Mouse (Mus musculus): ENCODE data around the gene Fam222a. TPM values are rescaled to one million over a fixed set of nuclear protein-coding genes. Genes with fewer than 3 reads are reported as not detected.

Fam222a gene
- polyA plus RNA-seq, 1 experiment from 2014 or later: 4.0 TPM

DNA sequence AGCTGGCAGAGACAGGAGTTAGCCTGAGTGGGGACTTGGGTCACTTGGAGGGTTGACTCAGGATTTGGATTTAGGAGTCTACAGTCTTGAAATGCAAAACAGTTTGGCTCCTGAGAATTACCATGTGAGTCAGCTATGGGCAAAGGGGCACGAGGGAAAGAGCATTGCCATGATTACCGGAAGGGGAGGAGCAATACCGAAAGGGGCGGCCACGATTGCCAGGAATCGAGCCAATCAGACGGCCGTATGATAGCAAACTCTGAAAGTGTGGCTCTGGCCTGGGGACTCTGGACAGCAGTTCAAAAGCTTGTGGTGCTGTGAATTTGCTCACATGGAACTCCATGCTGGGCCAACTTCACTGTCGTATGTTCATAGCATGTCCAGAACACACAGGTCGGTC lies 18.8 kb upstream of the Fam222a start:
- Histone ChIP-seq H3K9me3 (replicated peaks) (peaks cover 4% of the 10 kb centered on the region), H3K27ac (replicated peaks) (no peak overlapping the region), H3K27me3 (ENCODE audit: low read depth, poor library complexity, severe bottlenecking) (no peaks in the 10 kb centered on the region), H3K36me3 (no peaks in the 10 kb centered on the region), H3K4me1 (peaks cover 53% of the 10 kb centered on the region), H3K4me3 (no peak overlapping the region)
- DNase-seq (ENCODE audit: low spot score): no peak
- WGBS: 95% methylated on average over 10 of the region's 10 CpGs

DNA sequence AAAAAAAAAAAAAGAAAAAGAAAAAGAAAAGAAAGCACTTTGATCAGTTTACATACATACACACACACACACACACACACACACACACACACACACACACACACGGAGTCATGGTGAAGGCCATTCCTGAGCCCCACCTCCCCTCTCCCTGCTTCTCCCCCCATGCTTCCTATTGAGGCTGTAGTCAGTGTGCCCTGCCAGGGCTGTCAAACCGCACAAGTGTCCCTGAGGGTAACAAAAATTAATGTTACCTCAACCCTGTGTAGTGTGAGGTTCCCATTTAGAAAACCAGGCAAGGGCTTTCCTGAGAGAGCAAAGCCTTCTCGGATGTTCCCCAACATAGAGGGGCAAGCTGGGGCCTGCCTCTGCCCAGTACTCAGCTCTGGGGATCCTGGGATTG lies 18.0 kb upstream of the Fam222a start:
- WGBS: 83% methylated on average over 3 of the region's 3 CpGs
- H3K27ac ChIP-seq (replicated peaks): peak overlapping the region; percentile 80

DNA sequence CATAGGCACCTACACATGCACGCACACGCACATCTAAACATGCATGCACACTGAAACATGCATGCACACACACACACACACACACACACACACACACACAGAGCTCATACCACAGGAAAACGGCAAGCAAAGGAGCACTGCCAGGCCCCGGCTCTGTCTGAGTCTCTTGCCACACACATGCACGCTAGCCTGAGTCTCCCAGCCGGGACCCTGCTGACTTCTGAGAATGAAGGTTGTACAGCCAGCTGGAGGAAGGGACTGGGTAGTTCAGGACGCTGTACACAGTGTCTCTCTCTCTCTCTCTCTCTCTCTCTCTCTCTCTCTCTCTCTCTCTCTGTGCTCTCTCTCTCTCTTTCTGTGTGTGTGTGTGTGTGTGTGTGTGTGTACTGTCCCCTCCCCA lies 17.4 kb upstream of the Fam222a start:
- Histone ChIP-seq H3K9me3 (replicated peaks) (peaks cover 12% of the 10 kb centered on the region), H3K4me1 (peaks cover 46% of the 10 kb centered on the region), H3K4me3 (no peak overlapping the region), H3K27me3 (ENCODE audit: low read depth, poor library complexity, severe bottlenecking) (no peaks in the 10 kb centered on the region), H3K36me3 (no peaks in the 10 kb centered on the region), H3K27ac (replicated peaks) (peak overlapping the region; percentile 80)
- DNase-seq (ENCODE audit: low spot score): no peak
- 46% methylated on average over 7 of the region's 7 CpGs for WGBS

More for the DNA sequence above, 18.0 kb upstream of the Fam222a start:
- no peaks in the 10 kb centered on the region for H3K36me3 ChIP-seq
- H3K4me1 ChIP-seq: peaks cover 52% of the 10 kb centered on the region
- H3K9me3 ChIP-seq (replicated peaks): peaks cover 6% of the 10 kb centered on the region; the same call in 1 of the 2 replicates
- no peaks in the 10 kb centered on the region for H3K27me3 ChIP-seq (ENCODE audit: low read depth, poor library complexity, severe bottlenecking)
- no peak overlapping the region for H3K4me3 ChIP-seq
- no peak for DNase-seq (ENCODE audit: low spot score)

DNA sequence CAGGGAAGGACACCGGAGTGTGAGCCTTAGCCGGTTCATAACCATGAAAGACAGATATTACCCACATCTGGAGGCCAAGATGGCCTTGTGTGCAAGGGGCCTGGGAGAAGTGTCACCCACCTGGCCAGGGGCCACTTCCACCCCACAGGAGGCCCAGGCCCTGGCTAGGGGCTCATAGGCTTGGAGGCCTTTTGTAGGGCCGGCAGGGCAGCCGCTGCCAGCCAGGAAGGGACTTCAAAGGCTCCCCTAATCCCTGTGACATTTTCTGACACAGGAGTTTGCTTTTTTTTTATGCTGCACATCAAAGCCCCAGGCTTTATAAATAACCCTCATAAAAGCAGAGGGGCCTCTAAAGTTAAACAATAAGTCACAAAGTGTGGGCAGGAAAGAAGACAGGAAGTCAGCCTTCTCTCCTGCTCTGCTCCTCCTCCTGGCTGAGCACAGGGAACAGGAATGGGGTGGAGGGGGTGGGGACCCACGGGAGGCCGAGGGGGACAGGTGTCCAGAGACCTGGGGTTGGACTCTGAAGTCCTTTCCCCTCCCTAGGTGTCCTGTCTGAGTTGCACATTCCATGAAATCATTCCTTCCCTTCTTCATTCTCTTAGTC lies 16.8 kb upstream of the Fam222a start:
- Histone ChIP-seq H3K9me3 (replicated peaks) (peaks cover 14% of the 10 kb centered on the region), H3K27ac (replicated peaks) (peak overlapping the region; percentile 80), H3K27me3 (ENCODE audit: low read depth, poor library complexity, severe bottlenecking) (no peaks in the 10 kb centered on the region), H3K36me3 (no peaks in the 10 kb centered on the region), H3K4me1 (peaks cover 40% of the 10 kb centered on the region), H3K4me3 (no peak overlapping the region)
- 16% methylated on average over 6 of the region's 6 CpGs for WGBS
- no peak for DNase-seq (ENCODE audit: low spot score)

DNA sequence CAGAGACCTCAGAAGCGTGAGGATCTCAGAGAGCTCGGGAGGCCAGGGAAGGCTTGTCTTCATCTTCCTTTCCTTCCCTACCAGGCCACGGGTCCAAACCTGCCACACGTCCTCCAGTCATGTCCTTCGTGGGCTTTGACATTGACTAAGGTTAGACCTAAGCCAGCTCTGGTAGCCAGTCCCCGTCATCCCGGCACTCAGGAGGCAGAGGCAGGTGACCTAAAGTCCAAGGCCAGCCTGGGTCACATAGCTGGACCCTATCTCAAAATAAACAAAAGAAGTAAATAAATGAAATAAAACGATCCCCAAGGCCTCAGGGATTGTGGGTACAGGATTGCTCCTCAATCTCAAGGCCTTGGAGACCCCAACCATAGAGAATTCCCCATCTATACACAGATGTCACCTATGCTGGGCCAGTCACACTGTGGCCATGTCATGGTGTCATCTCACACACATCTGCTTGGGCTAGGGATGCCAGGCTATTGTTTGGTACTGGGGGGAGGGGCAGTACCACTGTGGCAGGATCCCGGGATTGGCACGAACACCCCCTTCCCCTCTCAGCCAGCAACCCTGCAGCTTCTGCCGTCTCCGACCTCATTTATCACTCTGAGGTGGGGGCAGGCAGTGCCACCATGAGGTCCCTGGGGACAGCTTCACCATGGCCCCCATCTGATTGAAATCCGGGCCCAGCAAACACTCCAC lies 15.2 kb upstream of the Fam222a start:
- peaks cover 45% of the 10 kb centered on the region for H3K4me1 ChIP-seq
- H3K27ac ChIP-seq (replicated peaks): peak overlapping the region; percentile 55
- WGBS: 77% methylated on average over 13 of the region's 13 CpGs
- no peak overlapping the region for H3K4me3 ChIP-seq
- DNase-seq (ENCODE audit: low spot score): no peak
- no peaks in the 10 kb centered on the region for H3K27me3 ChIP-seq (ENCODE audit: low read depth, poor library complexity, severe bottlenecking)
- H3K36me3 ChIP-seq: no peaks in the 10 kb centered on the region
- peaks cover 14% of the 10 kb centered on the region for H3K9me3 ChIP-seq (replicated peaks)

DNA sequence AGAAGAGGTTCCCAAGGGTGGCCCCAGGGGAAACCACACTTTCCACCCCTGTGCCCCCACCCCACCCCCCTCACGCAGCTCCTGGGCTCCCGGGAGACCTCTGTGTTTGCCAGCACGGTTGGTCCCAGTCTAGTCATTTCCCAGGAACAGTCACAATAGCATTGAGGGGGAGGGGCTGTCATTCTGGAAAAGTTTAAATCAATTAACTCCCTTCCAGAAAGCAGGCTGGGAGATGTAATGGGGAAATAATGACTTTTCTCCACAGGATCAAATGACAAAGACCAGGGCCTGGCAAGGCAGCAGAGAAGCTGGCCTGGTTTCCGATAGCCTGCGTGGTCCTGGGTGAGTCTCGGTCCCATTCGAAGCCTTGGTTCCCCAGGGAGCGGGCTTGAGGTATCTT lies 14.1 kb upstream of the Fam222a start:
- Histone ChIP-seq H3K27ac (replicated peaks) (no peak overlapping the region), H3K27me3 (ENCODE audit: low read depth, poor library complexity, severe bottlenecking) (no peaks in the 10 kb centered on the region), H3K36me3 (no peaks in the 10 kb centered on the region), H3K9me3 (replicated peaks) (peaks cover 14% of the 10 kb centered on the region), H3K4me3 (no peak overlapping the region), H3K4me1 (peaks cover 56% of the 10 kb centered on the region)
- DNase-seq (ENCODE audit: low spot score): no peak
- WGBS: 68% methylated on average over 8 of the region's 8 CpGs

DNA sequence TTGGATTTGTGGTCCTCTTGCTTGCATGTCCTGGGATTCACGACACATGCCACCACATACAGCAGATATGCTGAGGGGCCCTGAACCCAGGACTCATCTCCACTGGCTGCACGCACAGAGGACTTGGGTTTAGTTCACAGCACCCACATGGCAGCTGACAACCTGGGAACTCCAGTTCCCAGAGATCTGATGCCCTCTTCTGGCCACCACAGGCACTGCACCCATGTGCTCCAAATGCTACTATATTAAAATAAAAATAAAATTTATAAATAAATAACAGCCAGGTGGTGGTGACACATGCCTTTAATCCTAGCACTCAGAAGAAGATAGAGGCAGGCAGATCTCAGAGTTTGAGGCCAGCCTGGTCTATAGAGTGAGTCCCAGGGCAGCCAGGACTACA lies 12.4 kb upstream of the Fam222a start:
- Histone ChIP-seq H3K27ac (replicated peaks) (no peak overlapping the region), H3K36me3 (no peaks in the 10 kb centered on the region), H3K4me1 (peaks cover 59% of the 10 kb centered on the region), H3K27me3 (ENCODE audit: low read depth, poor library complexity, severe bottlenecking) (no peaks in the 10 kb centered on the region), H3K4me3 (no peak overlapping the region), H3K9me3 (replicated peaks) (peaks cover 14% of the 10 kb centered on the region)
- DNase-seq (ENCODE audit: low spot score): no peak
- WGBS: 93% methylated on average over 2 of the region's 2 CpGs

DNA sequence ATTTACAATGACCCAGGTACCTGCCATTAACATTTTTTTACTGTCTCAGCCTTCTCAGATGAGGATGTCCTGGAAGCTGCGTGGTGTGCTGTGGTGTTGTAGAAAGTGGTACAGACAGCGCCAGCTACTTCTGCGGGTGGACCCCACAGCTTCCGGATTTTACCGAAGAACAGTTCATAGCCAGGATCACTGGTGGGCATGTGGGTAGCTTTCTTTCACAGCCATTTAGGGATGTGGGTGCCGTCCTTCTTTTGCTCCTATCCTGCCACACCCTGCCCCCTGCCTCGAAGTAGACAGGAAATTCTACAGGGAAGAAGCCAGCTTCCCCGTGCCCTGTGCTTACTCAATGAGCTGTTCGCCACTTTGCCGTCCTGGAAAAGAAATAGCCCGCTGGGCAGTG lies 11.7 kb upstream of the Fam222a start:
- Histone ChIP-seq H3K27ac (replicated peaks) (no peak overlapping the region), H3K36me3 (no peaks in the 10 kb centered on the region), H3K4me3 (no peak overlapping the region), H3K9me3 (replicated peaks) (peaks cover 14% of the 10 kb centered on the region), H3K4me1 (peaks cover 59% of the 10 kb centered on the region), H3K27me3 (ENCODE audit: low read depth, poor library complexity, severe bottlenecking) (no peaks in the 10 kb centered on the region)
- no peak for DNase-seq (ENCODE audit: low spot score)
- 82% methylated on average over 11 of the region's 11 CpGs for WGBS

DNA sequence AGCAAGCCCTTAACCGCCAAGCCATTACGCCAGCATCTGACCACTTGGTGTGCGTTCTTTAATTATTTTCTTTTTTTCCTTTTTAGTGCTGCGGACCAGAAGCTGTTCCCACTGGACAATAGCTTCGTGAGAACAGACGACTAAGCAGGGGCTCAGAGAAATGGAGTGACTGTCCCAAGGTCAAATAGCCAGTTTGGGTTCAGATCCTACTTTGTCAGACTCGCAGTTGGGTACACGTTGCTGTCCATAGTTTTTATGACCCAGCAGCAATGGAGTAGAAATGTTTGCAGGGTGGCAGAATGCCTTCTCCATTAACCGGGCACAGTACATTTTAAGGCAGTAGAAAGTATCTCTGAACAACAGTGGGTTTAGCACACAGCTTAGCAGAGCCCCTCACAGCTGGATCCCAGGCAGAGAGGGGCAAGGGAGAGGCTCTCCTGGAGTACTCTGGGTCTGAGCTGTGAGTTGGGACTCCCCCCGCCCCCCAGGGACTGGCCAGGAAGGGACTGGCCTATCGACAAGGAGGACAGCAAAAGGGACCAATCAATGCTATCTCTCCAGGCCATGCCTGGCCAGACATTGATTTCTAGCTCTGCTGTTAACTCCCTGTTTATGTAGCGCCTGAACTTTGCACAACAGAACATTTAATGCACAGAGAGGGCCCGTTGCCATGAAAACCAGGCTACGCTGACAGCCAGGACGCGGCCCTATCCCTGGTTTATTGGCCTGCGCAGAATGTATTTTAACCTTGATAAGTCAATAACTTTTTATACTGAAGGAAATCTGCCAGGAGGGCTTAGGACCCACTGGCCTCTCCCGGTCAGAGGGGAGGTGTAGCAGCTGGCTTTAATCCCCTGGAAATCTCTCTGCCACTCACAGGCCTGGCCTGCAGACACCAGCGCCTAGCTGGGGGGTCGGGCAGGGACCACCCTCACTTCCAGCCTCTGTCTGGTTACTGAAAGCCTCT lies 9.8 kb upstream of the Fam222a start:
- Histone ChIP-seq H3K36me3 (no peaks in the 10 kb centered on the region), H3K4me1 (peaks cover 44% of the 10 kb centered on the region), H3K4me3 (no peak overlapping the region), H3K27ac (replicated peaks) (peak overlapping the region; percentile 78), H3K9me3 (replicated peaks) (peaks cover 15% of the 10 kb centered on the region), H3K27me3 (ENCODE audit: low read depth, poor library complexity, severe bottlenecking) (no peaks in the 10 kb centered on the region)
- WGBS: 50% methylated on average over 20 of the region's 20 CpGs
- peak; percentile 59 for DNase-seq (ENCODE audit: low spot score)

DNA sequence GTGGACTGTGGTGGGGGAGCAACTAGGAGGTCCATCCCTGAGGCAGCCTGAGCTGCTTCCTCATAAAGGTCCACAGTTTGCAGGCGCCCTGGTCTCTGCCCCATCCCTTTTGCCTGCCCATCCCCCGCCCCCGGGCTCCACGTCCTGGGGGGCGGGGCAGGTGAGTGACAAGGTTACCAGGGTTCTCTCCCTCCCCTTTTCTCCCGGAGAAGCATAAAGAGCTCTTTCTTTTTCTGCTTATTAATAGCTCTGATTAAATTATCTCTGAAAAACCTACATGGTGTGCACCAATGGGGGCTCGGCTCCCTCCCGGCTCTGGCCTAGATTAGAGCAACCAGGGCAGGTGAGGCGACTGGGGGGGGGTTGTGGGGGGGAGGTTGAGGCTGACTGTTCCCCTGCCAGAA lies 7.3 kb upstream of the Fam222a start:
- H3K27me3 ChIP-seq (ENCODE audit: low read depth, poor library complexity, severe bottlenecking): peaks cover 17% of the 10 kb centered on the region
- H3K27ac ChIP-seq (replicated peaks): peak overlapping the region; percentile 57; the same call in 1 of the 2 replicates
- no peak for DNase-seq (ENCODE audit: low spot score)
- 48% methylated on average over 9 of the region's 9 CpGs for WGBS
- no peak overlapping the region for H3K4me3 ChIP-seq
- peaks cover 43% of the 10 kb centered on the region for H3K4me1 ChIP-seq
- H3K36me3 ChIP-seq: no peaks in the 10 kb centered on the region
- peaks cover 13% of the 10 kb centered on the region for H3K9me3 ChIP-seq (replicated peaks)

DNA sequence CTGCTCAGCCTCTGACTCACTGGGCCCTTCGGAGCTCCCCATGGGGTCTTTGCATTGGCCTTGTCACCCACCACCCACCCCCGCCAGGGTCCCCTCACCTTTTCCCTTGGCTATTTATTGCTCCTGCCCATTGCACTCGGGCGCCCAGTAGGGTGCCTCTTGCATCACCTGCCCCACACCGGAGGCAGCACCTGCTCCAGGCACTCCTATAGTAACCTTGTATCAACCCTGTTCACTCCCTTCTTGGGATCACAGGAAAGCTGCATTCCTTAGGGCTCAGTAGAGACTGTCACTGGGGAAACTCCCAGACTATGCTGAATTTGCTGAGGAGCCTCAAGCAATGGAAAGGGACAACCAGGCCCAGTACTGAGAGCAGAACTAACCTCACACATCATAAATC lies 6.9 kb upstream of the Fam222a start:
- peaks cover 13% of the 10 kb centered on the region for H3K9me3 ChIP-seq (replicated peaks)
- no peaks in the 10 kb centered on the region for H3K36me3 ChIP-seq
- no peak for DNase-seq (ENCODE audit: low spot score)
- H3K4me1 ChIP-seq: peaks cover 46% of the 10 kb centered on the region
- WGBS: 78% methylated on average over 5 of the region's 5 CpGs
- H3K27me3 ChIP-seq (ENCODE audit: low read depth, poor library complexity, severe bottlenecking): peaks cover 21% of the 10 kb centered on the region
- no peak overlapping the region for H3K4me3 ChIP-seq
- H3K27ac ChIP-seq (replicated peaks): peak overlapping the region; percentile 57; the same call in 1 of the 2 replicates

DNA sequence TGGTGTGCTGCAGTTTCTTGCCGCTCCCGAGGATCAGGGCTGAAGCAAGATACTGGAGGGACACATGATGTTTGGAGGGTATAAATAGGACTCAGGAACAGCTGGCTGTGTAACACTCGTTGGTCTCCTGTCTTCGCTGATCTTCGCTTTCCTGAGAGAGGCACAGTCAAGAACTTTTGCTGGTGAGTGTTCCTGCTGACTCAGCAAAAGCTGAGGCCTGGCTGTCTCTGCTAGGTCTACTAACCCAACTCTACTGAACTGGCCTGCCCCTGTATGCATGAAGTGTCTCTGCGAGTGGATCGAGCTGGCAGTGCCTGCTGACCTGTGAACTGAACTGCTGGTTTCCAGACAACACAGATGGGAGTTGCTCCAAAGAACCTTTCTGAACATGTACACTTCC lies 3.8 kb upstream of the Fam222a start:
- Histone ChIP-seq H3K4me1 (peaks cover 51% of the 10 kb centered on the region), H3K4me3 (no peak overlapping the region), H3K27ac (replicated peaks) (no peak overlapping the region), H3K27me3 (ENCODE audit: low read depth, poor library complexity, severe bottlenecking) (peaks cover 34% of the 10 kb centered on the region), H3K9me3 (replicated peaks) (peaks cover 13% of the 10 kb centered on the region), H3K36me3 (no peaks in the 10 kb centered on the region)
- 90% methylated on average over 7 of the region's 7 CpGs for WGBS
- DNase-seq (ENCODE audit: low spot score): no peak
